Mouse (Mus musculus): Measurements from ENCODE around the gene Stap2.

The Stap2 gene

DNA sequence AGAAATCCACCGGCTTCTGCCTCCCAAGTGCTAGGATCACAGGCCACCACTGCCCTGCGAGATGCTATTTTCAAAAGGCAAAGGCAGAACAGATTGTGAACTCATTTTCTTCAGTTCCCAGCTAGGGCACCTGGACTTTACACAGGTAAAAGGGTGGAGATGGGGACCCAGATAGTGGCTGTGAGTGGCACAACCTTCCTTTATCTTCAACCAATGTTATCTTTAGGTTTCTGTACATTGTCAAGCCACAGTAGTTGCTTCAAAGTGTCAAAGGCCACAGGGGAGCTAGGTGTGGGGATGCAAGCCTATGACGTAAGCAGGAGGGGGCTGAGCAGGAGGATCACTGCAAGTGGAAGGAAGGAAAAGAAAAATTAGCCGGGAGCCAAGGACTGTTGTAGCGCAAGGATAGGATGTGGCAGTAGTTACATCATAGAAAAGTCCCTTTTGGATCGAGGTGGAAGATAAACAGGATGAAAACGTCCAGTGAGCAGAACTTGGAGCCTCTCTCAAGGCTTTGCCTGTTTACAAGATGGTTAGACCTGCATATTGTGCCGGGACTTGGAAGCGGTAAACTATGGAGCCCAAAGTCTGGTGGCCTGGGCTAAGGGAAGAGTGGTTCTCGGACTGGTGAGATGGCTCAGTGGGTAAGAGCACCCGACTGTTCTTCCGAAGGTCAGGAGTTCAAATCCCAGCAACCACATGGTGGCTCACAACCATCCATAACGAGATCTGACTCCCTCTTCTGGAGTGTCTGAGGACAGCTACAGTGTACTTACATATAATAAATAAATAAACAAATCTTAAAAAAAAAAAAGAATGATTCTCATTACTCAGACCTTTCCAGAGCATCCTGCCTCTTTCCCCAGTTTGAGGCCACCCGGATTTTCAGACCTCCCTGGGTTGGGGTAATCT, 2.3 kb upstream of the Stap2 start:
- in situ Hi-C loops (cut with MseI, MboI) = no loop called here

GRCm38 (mm10) chr17:56006956-56007355, 1.6 kb upstream of the Stap2 start:
- in situ Hi-C loops (cut with MseI, MboI) = no loop called here

GRCm38 (mm10) chr17:56003000-56003399, 2.4 kb downstream of the Stap2 start:
- in situ Hi-C loops (cut with MseI, MboI) = no loop called here

GRCm38 (mm10) chr17:55999794-56000499, 5.4 kb downstream of the Stap2 start:
- in situ Hi-C loops (cut with MseI, MboI) = no loop called here

- in situ Hi-C loops (cut with MseI, MboI) = no loop called here
Measured at GRCm38 (mm10) chr17:55996007-55996406, 9.4 kb downstream of the Stap2 start.

DNA sequence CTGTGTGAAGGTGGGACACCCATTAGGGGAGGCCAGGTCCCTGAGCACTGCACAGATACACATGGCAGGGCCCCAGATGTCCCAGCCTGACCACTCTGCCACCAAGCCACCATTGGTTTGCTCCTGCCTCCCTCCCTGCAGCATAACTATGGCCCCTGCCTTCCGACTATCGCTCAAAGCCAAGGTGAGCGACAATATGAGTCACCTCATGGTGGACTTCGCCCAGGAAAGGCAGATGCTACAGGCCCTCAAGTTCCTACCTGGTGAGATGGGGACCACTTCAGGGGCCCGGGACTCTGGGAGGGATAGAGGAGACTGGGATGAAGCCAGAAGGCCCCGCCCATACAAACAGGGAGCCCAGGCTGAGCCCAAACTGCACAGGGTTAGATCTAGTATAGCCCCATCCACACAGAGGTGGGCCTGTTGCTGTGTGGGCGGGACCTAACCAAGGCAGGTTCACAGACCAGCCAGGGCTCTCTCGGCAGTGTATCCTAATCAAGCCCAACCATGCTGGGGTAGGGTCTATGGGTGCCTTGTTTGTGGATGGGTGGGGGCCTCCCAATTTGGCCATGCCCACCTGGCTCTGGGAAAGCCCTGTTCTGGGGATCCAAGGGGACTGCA, 15.0 kb downstream of the Stap2 start:
- in situ Hi-C loops (cut with MseI, MboI) = no loop called here

DNA sequence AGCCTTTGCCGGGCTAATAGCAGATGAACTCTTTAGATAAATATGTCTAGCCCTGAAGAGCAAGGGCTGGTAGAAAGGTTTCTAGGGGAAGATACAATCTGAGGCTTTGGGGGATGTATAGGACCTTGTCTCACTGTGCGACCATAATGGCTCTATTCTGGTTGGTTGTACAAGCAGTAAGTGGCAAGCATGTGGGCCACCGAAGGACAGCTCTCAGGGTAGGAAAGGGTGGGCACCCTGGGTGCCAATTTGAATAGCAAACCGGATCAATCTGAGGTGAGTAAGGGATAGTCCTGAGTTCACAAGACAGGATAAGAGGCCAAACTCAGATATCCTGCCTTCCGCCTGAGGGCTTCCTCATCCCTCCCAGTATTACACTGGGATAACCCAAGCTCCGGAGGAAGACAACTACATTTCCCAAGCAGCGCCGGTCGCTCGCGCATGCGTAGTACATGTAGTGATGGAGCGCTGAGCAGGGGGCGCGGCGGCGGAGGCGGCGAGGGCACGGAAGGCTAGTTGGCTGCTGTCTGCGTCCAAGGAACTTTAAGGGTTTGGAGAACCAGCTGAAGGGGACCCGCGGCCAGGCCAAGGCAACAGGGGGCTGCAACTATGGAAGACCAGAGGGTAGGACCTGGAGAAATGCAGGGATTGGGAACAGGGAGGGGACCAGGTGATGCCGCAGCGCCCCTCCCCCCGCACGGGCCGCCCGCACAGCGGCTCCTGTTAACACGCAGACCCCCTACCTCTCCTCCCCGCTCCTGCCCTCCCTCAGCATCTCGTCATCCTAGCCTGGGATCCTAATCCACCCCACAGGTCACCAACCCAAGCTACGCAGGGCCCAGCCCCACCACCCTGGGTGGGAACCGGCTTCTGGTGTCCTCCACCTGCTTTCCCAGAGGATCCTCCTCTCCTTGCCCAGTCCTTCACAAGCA, 19.1 kb downstream of the Stap2 start, which contains the start of gene Fsd1:
Gene Fsd1 (plus strand): TSS at position 480 of the 932 bp plus-strand sequence.
- in situ Hi-C loops (cut with MseI, MboI) = no loop called here

GRCm38 (mm10) chr17:55977301-55977700, 28.1 kb downstream of the Stap2 start:
- in situ Hi-C loops (cut with MseI, MboI) = no loop called here

- in situ Hi-C loops (cut with MseI, MboI) = no loop called here
Measured at GRCm38 (mm10) chr17:55976255-55976862, 29.0 kb downstream of the Stap2 start.

DNA sequence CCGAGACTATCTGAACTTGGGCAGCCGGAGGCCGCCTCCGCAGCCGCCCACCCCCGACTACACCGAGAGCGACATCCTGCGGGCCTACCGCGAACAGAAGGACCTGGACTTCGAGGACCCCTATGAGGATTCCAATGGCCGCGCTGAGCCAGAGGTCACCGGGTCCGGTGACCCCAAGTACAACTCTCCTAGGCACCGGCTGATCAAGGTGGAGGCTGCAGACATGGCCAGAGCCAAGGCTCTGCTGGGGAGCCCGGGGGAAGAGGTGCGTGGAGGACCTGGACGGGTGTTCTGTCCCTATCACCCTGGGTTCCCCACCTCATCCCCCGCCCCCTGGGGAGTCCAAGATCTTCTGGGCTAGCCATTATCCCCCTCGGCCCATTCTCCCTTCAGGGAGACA, 33.9 kb downstream of the Stap2 start:
- in situ Hi-C loops (cut with MseI, MboI) = loop anchor here in 1 of 2 experiments (5.0 kb wide), 1 partner anchor 46 kb away; no protein-coding TSS in a partner anchor

DNA sequence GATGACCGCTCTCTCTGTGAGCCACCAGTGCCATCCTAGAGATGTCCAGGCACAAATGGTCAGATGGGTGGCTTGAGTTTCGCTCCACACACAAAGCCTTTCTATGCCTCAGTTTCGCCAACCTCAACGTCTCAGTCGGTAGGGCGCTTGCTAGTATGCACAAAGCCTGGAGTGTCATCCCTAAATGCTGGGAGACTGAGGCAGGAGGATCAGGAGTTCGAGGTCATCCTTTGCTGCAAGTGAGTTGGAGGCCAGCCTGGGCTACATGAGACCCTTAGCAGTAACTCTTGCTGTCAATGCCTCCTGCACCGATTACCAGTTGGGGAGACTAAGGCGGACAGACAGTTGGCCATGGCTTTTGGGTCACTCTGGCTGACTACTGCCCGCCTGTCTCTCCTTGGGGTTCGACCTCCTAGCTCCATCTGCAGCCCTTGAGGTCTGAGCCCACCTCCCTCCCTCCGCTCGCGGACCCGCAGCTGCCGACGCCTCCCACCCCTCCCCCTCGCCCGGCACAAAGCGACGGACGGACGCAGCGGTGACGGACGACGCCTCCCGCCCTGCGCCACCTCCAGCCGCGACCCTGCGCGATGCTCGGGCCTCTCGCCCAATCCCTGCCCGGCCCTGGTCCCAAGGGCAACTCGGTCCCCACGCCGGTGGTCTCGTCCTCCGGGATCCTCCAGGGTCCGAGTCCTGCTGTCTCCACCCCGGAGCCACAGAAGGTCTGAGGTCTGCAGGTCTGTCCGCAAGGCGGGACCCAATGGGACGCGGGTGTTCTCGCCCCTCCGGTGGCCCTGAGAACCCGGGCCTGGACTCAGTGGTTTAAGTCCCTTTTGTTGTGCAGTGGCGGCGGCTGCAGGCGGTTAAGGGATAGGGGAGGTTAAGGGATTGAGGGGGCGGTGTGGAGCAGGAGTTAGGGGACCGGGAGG, 35.2 kb downstream of the Stap2 start, which contains the start of gene Shd:
Gene Shd (plus strand): TSS at position 502 of the 926 bp plus-strand sequence.
- in situ Hi-C loops (cut with MseI, MboI) = loop anchor here (5.0 to 10.0 kb wide), 2 partner anchors 45 to 47 kb away; no protein-coding TSS in a partner anchor

- in situ Hi-C loops (cut with MseI, MboI) = loop anchor here in 1 of 2 experiments (10.0 kb wide), 1 partner anchor 45 kb away; no protein-coding TSS in a partner anchor
Measured at GRCm38 (mm10) chr17:55969560-55969959, 35.8 kb downstream of the Stap2 start.

- in situ Hi-C loops (cut with MseI, MboI) = loop anchor here in 1 of 2 experiments (10.0 kb wide), 1 partner anchor 47 kb away; no protein-coding TSS in a partner anchor
Measured at GRCm38 (mm10) chr17:55968210-55968609, 37.2 kb downstream of the Stap2 start.

GRCm38 (mm10) chr17:55967186-55967585, 38.2 kb downstream of the Stap2 start:
- in situ Hi-C loops (cut with MseI, MboI) = loop anchor here in 1 of 2 experiments (10.0 kb wide), 1 partner anchor 48 kb away; no protein-coding TSS in a partner anchor

- in situ Hi-C loops (cut with MseI, MboI) = loop anchor here in 1 of 2 experiments (10.0 kb wide), 1 partner anchor 50 kb away; no protein-coding TSS in a partner anchor
Measured at GRCm38 (mm10) chr17:55964996-55965395, 40.4 kb downstream of the Stap2 start.

GRCm38 (mm10) chr17:55964496-55964895, 40.9 kb downstream of the Stap2 start:
- in situ Hi-C loops (cut with MseI, MboI) = loop anchor here in 1 of 2 experiments (10.0 kb wide), 1 partner anchor 50 kb away; no protein-coding TSS in a partner anchor

GRCm38 (mm10) chr17:55963171-55963570, 42.2 kb downstream of the Stap2 start:
- in situ Hi-C loops (cut with MseI, MboI) = loop anchor here in 1 of 2 experiments (10.0 kb wide), 1 partner anchor 52 kb away; no protein-coding TSS in a partner anchor

DNA sequence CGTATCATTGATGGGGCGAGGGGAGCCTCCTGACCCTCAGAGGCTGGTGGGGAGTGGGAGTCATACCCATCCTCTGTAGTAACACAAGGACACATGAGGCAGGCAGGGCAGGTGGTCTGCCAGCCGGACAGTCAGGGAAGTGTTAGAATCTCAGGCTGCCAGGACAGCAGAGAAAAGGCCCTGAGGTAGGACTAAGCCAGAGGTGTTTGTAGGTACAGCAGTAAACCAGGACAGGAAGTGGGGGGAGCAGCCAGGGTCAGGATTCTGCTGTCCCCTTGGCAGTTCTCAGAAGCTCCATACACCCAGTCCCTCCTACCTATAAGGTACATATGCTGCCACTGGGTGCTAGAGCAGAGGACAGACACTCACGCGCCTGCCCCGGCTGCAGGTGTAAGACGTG, 43.8 kb downstream of the Stap2 start:
- in situ Hi-C loops (cut with MseI, MboI) = loop anchor here in 1 of 2 experiments (10.0 kb wide), 1 partner anchor 53 kb away; no protein-coding TSS in a partner anchor

Data from mouse trophoblast stem cell (cell line).